In the genomic region with DNA sequence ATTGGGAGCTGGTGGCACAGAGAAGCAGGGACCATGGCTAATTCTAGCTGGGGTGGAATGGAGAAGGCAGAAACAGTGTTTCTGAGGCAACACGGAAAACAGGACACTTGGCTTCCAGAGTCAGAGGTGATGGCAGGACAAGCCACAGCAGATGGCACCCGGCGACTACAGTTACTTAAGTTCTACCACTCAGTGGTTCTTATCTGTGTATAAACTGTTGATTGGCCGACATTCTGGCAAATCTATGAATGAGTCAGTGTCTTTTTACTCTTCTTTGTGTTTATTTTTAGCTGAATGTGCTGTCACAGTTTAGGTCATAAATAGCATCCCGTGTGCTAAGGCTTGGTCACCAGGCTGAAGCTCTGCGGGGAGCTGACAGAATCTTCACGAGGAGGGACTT, we compare ENCODE assay signal across 12 mouse cellular contexts. TPM values are rescaled to one million over a fixed set of nuclear protein-coding genes. Genes with fewer than 3 reads are reported as not detected.
DNase-seq lines count a peak whose midpoint lies in the region; ATAC-seq and TF ChIP-seq lines count a peak whose summit lies in the region.
"Had no signal": no experiment of that assay in that cellular context is flagged by ENCODE, and none has a peak within 500 bp of the region (broad histone marks: within the 10 kb centered on the region; RNA-seq: fewer than 3 reads in every experiment).

No protein-coding gene starts in this region.

- TF ChIP-seq CTCF in liver, adult 2 months (IDR thresholded peaks at IDR 0.05; ENCODE audit: low read depth, low read length) = 0 out of 2 replicates have a peak, but pooled peaks have one; percentile 11
- peak; percentile 35 for TF ChIP-seq CTCF in heart, adult 2 months (IDR thresholded peaks at IDR 0.05)

- no peak overlapping the region for H3K27ac ChIP-seq in liver, adult 2 months (replicated peaks; ENCODE audit: insufficient read depth, low read depth, low read length)
- peak overlapping the region; percentile 64 for H3K27ac ChIP-seq in heart, adult 2 months
- H3K27ac ChIP-seq in intestine, embryonic 16.5 days (ENCODE audit: low read length) = peak overlapping the region; percentile 58
- H3K27ac ChIP-seq: forebrain, embryonic 12.5 days; hindbrain, embryonic 15.5 days had no signal

- TF ChIP-seq EP300 in heart, adult 2 months (IDR thresholded peaks at IDR 0.05; ENCODE audit: insufficient read depth, low read depth, low read length) = no peak

- no peak overlapping the region for H3K4me2 ChIP-seq in intestine, embryonic 16.5 days (ENCODE audit: low read depth, low read length)
- H3K4me2 ChIP-seq: forebrain, embryonic 12.5 days; hindbrain, embryonic 15.5 days had no signal

- no peak for TF ChIP-seq POLR2A in liver, adult 2 months (IDR thresholded peaks at IDR 0.05; ENCODE audit: extremely low read depth, insufficient read depth, low read length)
- no peak for TF ChIP-seq POLR2A in heart, adult 2 months (IDR thresholded peaks at IDR 0.05; ENCODE audit: insufficient read depth, low read depth, low read length)

- H3K79me2 ChIP-seq in liver, adult 2 months (ENCODE audit: control insufficient read depth, insufficient read depth, low read length) = no peaks in the 10 kb centered on the region
- H3K79me2 ChIP-seq in heart, adult 2 months (replicated peaks; ENCODE audit: control insufficient read depth, insufficient read depth, low read length) = no peaks in the 10 kb centered on the region

- no peaks in the 10 kb centered on the region for H3K9me3 ChIP-seq in intestine, embryonic 16.5 days (ENCODE audit: control insufficient read depth, low read length)
- H3K9me3 ChIP-seq: forebrain, embryonic 12.5 days; hindbrain, embryonic 15.5 days had no signal

- 45% methylated on average over 7 of the region's 7 CpGs for WGBS in liver, adult 2 months
- WGBS in heart, adult 2 months = 20% methylated on average over 7 of the region's 7 CpGs
- 58% methylated on average over 7 of the region's 7 CpGs for WGBS in intestine, embryonic 16.5 days

- no peak for ATAC-seq in intestine, embryonic 16.5 days
- ATAC-seq: liver, postnatal 0 days had no signal

- intact Hi-C loops in heart, adult 2 months (cut with DNase I) = no loop called here

- DNase-seq in liver, adult 2 months (ENCODE audit: extremely low read depth, low read depth, low spot score) = no peak
- DNase-seq in liver = no peak
- peak in 1 of 2 experiments; percentile 41 for DNase-seq in heart, adult 2 months
- DNase-seq in ovary, postnatal 14 days (ENCODE audit: low spot score) = no peak
- DNase-seq in T-cell, adult 2 months (ENCODE audit: low spot score) = no peak
- no peak for DNase-seq in thymus, postnatal 10 days (ENCODE audit: low spot score in 2 of 2)
- DNase-seq: liver, postnatal 0 days had no signal

- no peaks in the 10 kb centered on the region for H3K36me3 ChIP-seq in liver, adult 2 months (ENCODE audit: control insufficient read depth, insufficient read depth, low read length)
- H3K36me3 ChIP-seq in heart, adult 2 months (ENCODE audit: control insufficient read depth, insufficient read depth, low read length) = no peaks in the 10 kb centered on the region
- no peaks in the 10 kb centered on the region for H3K36me3 ChIP-seq in intestine, embryonic 16.5 days (ENCODE audit: control insufficient read depth, insufficient read depth, low read length)
- H3K36me3 ChIP-seq: forebrain, embryonic 12.5 days; hindbrain, embryonic 15.5 days had no signal

- no peak overlapping the region for H3K9ac ChIP-seq in liver, adult 2 months (ENCODE audit: low read depth, low read length)
- no peak overlapping the region for H3K9ac ChIP-seq in heart, adult 2 months (ENCODE audit: low read depth, low read length)
- no peak overlapping the region for H3K9ac ChIP-seq in intestine, embryonic 16.5 days (ENCODE audit: low read depth, low read length)
- H3K9ac ChIP-seq: forebrain, embryonic 12.5 days; hindbrain, embryonic 15.5 days; liver, postnatal 0 days had no signal

- H3K27me3 ChIP-seq in liver, adult 2 months (ENCODE audit: control insufficient read depth, insufficient read depth, low read length) = no peaks in the 10 kb centered on the region
- no peaks in the 10 kb centered on the region for H3K27me3 ChIP-seq in heart, adult 2 months (ENCODE audit: control insufficient read depth, insufficient read depth, low read length)
- no peaks in the 10 kb centered on the region for H3K27me3 ChIP-seq in intestine, embryonic 16.5 days (replicated peaks; ENCODE audit: control insufficient read depth, insufficient read depth, low read length)
- H3K27me3 ChIP-seq: forebrain, embryonic 12.5 days; hindbrain, embryonic 15.5 days had no signal

- no peak overlapping the region for H3K4me3 ChIP-seq in liver, adult 2 months (ENCODE audit: insufficient read depth, low read depth, low read length)
- no peak overlapping the region for H3K4me3 ChIP-seq in heart, adult 2 months
- H3K4me3 ChIP-seq in intestine, embryonic 16.5 days (ENCODE audit: low read length) = no peak overlapping the region
- H3K4me3 ChIP-seq: forebrain, embryonic 12.5 days; hindbrain, embryonic 15.5 days had no signal

- peaks cover 2% of the 10 kb centered on the region; the same call in 1 of the 2 replicates for H3K4me1 ChIP-seq in liver, adult 2 months (ENCODE audit: control insufficient read depth, insufficient read depth, low read length)
- H3K4me1 ChIP-seq in heart, adult 2 months (ENCODE audit: control insufficient read depth, insufficient read depth, low read length) = peaks cover 8% of the 10 kb centered on the region
- H3K4me1 ChIP-seq in intestine, embryonic 16.5 days (ENCODE audit: control insufficient read depth, insufficient read depth, low read length) = peaks cover 10% of the 10 kb centered on the region
- H3K4me1 ChIP-seq: hindbrain, embryonic 15.5 days had no signal

RNA-seq across cellular contexts. Expression of a gene that starts 10.3 kb away (rescaled TPM):
- total RNA-seq in liver, adult 2 months (2014; rRNA removed) = 17.0 and 22.6 TPM in 2 replicates
- 4.8 and 5.0 TPM in 2 replicates for polyA plus RNA-seq in liver, adult 2 months (2012; rRNA removed)
- 10 to 100 TPM; 34.8 to 39.7 TPM for total RNA-seq in heart, adult 2 months (2021)
- 16.8 and 34.5 TPM in 2 replicates for polyA plus RNA-seq in heart, adult 2 months (2012; rRNA removed)
- 4.7 and 5.4 TPM in 2 replicates for polyA plus RNA-seq in intestine, embryonic 16.5 days (2015; fragmentation: Nextera tagmentation; extraction: Ambion mirVana)

RNA-seq across cellular contexts. Expression of a gene that starts 44.8 kb away (rescaled TPM):
- not detected in 2 replicates for total RNA-seq in liver, adult 2 months (2014; rRNA removed)
- not detected in 2 replicates for polyA plus RNA-seq in liver, adult 2 months (2012; rRNA removed)
- under 1 TPM; 0.47 to 0.57 TPM for total RNA-seq in heart, adult 2 months (2021)
- polyA plus RNA-seq in heart, adult 2 months (2012; rRNA removed) = 0.16 and 0.20 TPM in 2 replicates
- polyA plus RNA-seq in intestine, embryonic 16.5 days (2015; fragmentation: Nextera tagmentation; extraction: Ambion mirVana) = 2.7 and 6.9 TPM in 2 replicates
- total RNA-seq: layer of hippocampus, postnatal 25 days had no signal
- polyA plus RNA-seq: forebrain, embryonic 12.5 days; hindbrain, embryonic 15.5 days; liver, postnatal 0 days; neural tube, embryonic 11.5 days had no signal
